Mouse (Mus musculus) kidney, adult 8-10 months (tissue): ENCODE results near the gene Alx3.
A peak's percentile ranks its signal among the peaks of the same experiment; 100 is the strongest.

Experiments
- DNase-seq, 2 experiments: peaks; one replicate each; pipeline ENCODE4 v3.0.0; 2022

Gene Alx3

DNA sequence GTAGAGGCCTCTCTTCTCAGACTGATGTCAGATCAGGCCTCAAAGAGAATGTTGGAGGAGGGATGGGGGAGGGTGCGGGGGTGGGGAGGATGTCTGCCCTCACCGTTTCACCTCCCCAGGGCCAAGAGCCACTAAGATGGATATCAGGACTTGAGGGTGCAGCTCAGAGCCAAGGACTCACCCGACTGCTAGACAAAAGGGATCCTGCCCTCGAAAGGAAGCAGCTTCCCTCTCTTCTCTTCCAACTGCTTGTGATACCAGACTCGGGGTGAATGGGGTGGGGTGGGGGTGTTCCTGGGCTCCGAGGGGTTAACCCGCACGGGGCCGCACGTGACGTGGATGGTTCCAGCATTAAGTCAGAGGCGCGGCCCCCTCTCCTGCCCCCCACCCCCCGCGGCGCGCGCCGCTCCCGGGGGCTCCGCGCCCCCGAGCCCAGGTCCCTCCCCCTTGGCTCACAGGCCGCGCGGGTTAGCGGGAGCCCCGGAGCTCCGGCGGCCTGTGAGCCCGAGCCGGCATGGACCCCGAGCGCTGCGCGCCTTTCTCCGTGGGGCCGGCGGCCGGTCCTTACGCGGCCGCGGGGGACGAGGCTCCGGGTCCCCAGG is at the start of gene Alx3:
TSS of gene Alx3 (plus strand) at position 370 of the 602 bp plus-strand sequence.
- DNase-seq: no peak

DNA sequence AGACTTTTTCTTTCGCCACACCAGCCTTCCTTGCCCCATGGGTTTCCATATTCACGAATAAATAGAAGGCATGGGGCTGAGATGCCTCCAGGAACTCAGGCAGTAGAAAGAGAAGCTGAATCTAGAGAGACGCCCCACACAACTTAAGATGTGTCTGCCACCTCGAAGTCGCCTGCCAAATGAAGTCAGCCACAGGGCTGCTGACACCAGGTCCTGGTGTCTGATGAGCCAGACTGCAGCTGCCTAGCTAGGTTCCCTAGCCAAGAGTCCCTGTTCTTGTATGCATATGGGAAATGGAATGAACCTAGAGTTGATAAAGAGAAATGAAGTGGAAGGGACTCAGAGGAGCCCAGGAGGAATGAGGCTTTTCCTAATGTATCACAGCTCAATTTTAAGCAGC is 49.6 kb upstream of the Alx3 start:
- no peak for DNase-seq

- no peak for DNase-seq
Observed at GRCm38 (mm10) chr3:107545716-107546412, 49.0 kb upstream of the Alx3 start.

- DNase-seq: peak; percentile 68 to 80
Observed at GRCm38 (mm10) chr3:107546956-107547355, 47.9 kb upstream of the Alx3 start.

DNA sequence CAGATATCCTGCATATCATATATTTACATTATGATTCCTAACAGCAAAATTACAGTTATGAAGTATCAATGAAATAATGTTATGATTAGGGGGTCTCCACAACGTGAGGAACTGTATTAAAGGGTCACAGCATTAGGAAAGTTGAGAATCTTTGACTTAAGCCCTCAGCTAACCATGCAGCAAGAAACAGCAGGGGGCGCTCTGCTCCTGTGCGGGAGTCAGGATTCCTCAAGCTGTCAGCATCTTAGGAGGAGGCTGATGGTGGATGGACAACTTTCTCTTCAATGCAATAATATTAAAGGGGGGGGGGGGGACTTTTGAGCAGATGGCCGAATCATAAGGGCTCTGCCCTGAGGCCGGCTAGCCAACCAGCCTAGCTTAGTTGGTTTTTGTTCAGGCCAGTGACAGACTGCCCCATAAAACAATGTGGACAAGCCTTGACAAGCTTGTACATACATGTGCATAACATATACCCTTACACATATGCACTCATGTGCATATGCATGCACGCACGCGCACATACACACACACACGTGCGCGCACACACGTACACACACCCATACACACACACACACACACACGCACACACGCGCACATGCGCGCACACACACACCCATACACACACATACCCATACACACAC is 44.3 kb upstream of the Alx3 start:
- DNase-seq: peak in 1 of 2 experiments; percentile 69

- no peak for DNase-seq
Observed at GRCm38 (mm10) chr3:107554842-107555241, 40.0 kb upstream of the Alx3 start, which contains the start of gene Ubl4b. TSS of gene Ubl4b (minus strand) at chr3:107555073.

DNA sequence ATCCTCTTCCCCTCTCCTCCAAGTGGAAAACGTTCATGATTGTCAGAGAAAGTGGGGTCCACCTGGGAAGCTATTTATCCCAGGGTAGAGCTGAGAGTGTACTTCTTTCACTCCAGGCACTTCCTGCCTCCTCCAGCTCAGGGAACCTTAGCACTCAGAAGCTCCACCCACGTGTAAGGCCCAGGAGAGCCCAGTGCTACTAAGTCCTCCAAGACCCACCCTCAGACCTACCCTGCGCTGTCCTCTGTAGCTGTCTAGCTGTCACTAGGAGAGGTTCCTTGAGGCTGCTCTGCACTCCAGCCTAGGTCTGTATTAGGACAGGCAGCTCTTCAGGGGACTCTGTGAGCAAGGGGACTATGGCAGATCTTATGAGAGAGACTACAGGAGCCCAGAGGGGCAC is 36.1 kb upstream of the Alx3 start:
- DNase-seq: no peak

- DNase-seq: peak; percentile 61 to 75
Observed at GRCm38 (mm10) chr3:107559183-107559582, 35.6 kb upstream of the Alx3 start.

GRCm38 (mm10) chr3:107562104-107562503 is 32.7 kb upstream of the Alx3 start:
- no peak for DNase-seq

- no peak for DNase-seq
Observed at GRCm38 (mm10) chr3:107562591-107562990, 32.2 kb upstream of the Alx3 start.

DNA sequence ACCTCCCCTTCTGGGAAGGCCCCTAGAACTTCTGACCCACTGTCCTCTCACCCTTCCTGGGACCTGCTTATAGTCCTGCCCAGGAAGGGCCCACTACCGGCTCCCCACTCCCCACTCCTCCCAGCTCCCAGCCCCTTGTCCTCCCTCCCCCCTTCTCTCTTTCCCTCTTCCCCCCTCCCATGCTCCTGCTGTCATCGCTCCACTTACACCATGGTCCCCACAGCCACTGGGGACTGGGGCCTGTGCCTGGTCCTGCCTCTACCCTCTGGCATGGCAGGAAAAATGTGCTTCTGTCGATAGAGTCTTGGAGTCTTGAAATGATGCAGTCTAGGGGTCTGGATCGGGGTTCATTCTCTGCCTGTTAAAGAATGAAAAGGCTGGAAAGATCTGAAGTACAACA is 31.0 kb upstream of the Alx3 start:
- no peak for DNase-seq

- DNase-seq: no peak
Observed at GRCm38 (mm10) chr3:107565331-107565730, 29.5 kb upstream of the Alx3 start.

DNA sequence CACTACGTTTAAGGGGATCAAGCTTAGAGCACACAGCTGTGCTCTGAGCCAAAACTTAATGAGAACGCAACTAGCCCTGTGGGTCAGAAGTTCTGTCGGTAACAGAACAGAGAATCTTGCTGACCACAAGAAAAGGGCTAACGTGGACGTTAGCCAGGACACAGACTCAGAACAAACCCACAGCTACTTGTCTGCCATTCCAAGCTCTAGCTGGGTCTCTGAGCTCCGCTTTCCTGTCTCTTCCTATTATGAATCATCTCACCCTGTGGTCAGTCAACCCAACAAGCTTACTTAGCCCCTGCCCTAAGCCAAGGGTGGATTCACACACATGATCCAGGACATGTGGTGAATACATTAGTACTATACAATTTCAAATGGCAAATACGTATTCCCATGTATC is 27.1 kb upstream of the Alx3 start:
- peak in 1 of 2 experiments; percentile 9 for DNase-seq

GRCm38 (mm10) chr3:107568721-107569120 is 26.1 kb upstream of the Alx3 start:
- DNase-seq: no peak

DNA sequence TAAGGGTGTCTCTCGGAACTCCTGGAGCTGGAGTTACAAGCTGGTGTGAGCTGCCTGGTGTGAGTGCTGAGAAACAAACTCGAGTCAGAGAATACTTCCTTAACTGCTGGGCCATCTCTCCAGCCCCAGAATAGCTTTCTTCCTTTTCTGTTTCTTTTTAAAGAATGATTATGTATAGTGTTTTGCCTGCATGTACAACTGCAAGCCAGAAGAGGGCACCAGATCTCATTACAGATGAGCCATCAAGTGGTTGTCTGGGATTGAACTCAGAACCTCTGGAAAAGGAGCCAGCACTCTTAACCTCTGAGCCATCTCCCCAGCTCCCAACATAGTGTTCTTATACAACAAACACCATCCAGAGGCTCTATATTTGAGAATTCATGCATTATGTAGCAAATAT is 23.6 kb upstream of the Alx3 start:
- no peak for DNase-seq

GRCm38 (mm10) chr3:107576807-107577206 is 18.0 kb upstream of the Alx3 start:
- no peak for DNase-seq

DNA sequence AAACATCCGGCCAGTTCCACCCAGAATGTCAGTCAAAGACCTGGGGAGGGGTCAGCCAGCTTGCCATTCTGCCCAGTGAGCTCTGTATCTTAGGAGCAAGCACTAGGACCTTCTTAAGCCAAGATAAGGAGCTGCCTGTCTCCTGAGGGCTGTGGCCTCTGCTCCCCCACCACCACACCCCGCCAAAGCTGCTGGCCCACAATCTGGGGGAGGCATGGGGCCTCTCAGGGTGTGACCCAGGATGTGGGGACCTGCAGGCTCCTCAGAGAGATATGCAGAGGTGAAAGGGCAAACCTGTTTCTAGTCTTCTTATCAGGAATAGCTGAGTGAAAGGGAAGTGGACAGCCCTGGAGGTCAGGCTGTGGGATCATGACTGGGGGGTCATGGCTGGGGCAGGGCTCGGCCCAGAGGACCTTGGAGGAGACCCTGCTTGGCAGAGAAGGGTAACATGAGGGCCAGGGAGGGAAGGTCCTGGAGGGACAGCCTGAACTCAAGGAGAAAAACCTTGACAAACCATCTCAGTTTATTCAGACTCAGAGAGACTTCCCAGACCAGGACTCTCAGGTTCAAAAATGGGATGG is 16.9 kb upstream of the Alx3 start:
- no peak for DNase-seq

DNA sequence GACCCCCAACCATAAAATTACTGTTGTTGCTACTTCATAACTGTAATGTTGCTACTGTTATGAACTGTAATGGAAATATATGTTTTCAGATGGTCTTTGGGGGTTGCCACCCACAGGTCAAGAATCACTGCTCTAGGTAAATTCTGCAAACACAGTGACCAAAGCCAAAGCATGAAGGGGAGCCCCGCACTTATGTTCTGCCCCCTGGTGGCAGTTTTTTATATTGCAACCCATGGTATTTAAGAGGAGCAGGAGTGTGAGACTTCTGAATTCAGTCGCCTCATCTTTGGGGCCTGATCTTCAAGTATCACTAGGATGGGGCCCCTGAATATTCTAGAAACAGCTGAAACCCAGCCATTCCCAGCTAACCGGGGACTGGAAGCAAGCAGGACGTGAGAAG is 15.4 kb upstream of the Alx3 start:
- peak; percentile 26 to 67 for DNase-seq

DNA sequence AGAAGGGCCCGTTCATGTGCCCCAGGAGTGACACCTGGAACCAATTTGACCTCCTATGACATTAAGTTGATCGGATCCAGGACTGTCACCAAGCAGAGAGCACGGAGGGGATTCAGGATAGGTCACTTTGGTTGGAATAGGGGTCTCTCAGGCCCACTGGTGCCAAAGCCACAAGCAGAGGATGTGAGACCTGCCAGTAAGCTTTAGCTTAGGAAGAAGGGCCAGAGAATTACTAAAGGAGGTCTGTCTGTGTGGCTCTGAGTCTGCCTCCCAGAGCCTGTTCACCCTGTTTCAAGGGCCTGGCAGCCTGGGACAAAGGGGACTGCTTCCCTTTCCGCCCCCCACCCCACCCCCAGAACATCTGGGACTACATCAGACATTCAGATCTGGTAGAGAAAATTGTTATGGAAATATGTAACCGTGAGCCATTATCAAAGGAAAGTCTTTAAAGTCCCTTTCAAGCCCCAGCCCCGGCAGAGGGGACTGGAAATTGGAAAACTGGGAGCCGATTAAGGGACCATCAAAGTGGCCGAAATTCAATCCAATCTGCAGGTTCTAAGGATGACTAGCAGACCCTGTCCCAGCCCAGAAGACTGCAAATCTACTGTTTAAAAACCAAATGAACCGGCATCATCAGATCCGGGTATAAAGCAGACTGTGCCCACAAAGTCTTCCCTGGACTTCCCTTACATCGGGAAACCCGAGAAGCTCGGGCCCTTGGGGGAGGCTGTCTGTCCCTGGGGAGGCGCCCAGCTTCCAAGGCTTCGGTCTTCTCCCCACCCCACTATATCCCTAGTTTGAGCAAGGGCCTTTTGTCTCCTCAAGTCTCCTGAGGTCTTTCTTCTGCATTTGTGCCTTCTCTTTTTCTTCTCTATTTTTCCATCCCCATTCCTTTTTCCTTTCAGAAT is 13.5 kb upstream of the Alx3 start:
- no peak for DNase-seq

DNA sequence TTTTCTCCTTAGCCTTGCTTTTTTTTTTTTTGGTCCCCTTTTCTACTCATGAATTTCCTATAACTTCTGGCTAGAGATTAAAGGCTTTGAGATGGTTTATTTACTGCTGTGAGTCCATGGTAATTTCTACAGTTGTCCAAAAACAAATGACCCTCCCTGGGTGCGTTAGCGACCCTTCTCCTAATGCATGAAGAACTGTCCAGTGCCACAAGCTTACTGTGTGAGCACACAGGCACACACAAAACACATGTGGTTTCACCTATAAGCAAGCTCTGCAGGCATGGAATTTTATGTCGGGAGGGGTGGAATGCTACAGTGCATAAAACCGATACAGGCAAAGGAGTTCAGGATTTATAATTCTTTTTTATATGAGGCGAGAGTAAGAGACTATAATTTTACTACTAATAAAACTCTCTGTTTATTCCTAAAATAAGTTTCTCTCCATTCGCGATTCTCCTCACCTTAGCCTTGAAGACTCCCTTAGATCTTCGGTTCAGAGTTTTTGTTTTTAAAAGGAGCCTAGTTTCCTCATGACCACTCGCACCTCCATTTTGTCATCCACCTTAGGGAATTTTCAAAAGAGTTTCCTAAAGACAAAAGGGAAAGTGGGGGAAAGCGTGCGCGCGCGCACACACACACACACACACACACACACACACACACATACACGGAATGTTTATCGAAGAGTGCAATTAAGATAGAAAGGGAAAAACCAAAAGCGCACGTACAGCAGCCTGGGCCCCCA is 12.5 kb upstream of the Alx3 start:
- DNase-seq: no peak

- no peak for DNase-seq
Observed at GRCm38 (mm10) chr3:107582875-107583767, 11.7 kb upstream of the Alx3 start.
